Mouse (Mus musculus) monocyte, adult 5-6 weeks (primary cell): ENCODE data around the gene Ryr1. TPM values are rescaled to one million over a fixed set of nuclear protein-coding genes. Genes with fewer than 3 reads are reported as not detected.

Experiments
- ATAC-seq: fragments of 153-309, 156-312 bp; replicated peaks from 2 replicates; pipeline ENCODE4 v1.8.0; 2017; ENCODE audit warnings: mild to moderate bottlenecking; ENCODE audit not compliant: low TSS enrichment, insufficient number of reproducible peaks, severe bottlenecking, poor library complexity, low FRiP score
- total RNA-seq: library from RNA; stranded (forward); fragments of 200-1000, 200-491, 200-594 nt; gene quantifications from 3 replicates; pipeline ENCODE4 v1.2.3, GENCODE M21; 2017

Ryr1 gene
- total RNA-seq, 1 experiment from 2014 or later: 3.1 TPM

GRCm38 (mm10) chr7:29014984-29015383 is 110.0 kb downstream of the Ryr1 start:
- ATAC-seq: no peak

- peak; percentile 61 for ATAC-seq
These were observed 116.3 kb downstream of the Ryr1 start for GRCm38 (mm10) chr7:29008714-29009113.

- ATAC-seq: peak; percentile 48
These were observed 116.8 kb downstream of the Ryr1 start for GRCm38 (mm10) chr7:29008171-29008570.

GRCm38 (mm10) chr7:29007224-29008101 is 117.5 kb downstream of the Ryr1 start:
- ATAC-seq: peak; percentile 57

- peak; percentile 80 for ATAC-seq
These were observed 124.1 kb downstream of the Ryr1 start for GRCm38 (mm10) chr7:29000651-29001605.

- no peak for ATAC-seq
These were observed 131.6 kb downstream of the Ryr1 start for GRCm38 (mm10) chr7:28993402-28993801.

GRCm38 (mm10) chr7:28992997-28993396 is 132.0 kb downstream of the Ryr1 start:
- ATAC-seq: no peak

- ATAC-seq: no peak
These were observed 133.4 kb downstream of the Ryr1 start for GRCm38 (mm10) chr7:28991616-28992015.

- ATAC-seq: no peak
These were observed 134.2 kb downstream of the Ryr1 start for GRCm38 (mm10) chr7:28990766-28991273.

GRCm38 (mm10) chr7:28985207-28985606 is 139.8 kb downstream of the Ryr1 start:
- no peak for ATAC-seq

GRCm38 (mm10) chr7:28984452-28984851 is 140.5 kb downstream of the Ryr1 start:
- ATAC-seq: no peak

- no peak for ATAC-seq
These were observed 141.1 kb downstream of the Ryr1 start for GRCm38 (mm10) chr7:28983849-28984248.

- ATAC-seq: no peak
These were observed 141.8 kb downstream of the Ryr1 start for GRCm38 (mm10) chr7:28983141-28983564.

GRCm38 (mm10) chr7:28982274-28983013 is 142.5 kb downstream of the Ryr1 start:
- peak; percentile 47 for ATAC-seq

GRCm38 (mm10) chr7:28981651-28982273 is 143.2 kb downstream of the Ryr1 start, which contains the start of the genes Eif3k and Map4k1:
TSS of gene Eif3k (minus strand) at chr7:28981864.
TSS of gene Map4k1 (plus strand) at chr7:28982050.
- peak; percentile 83 for ATAC-seq

GRCm38 (mm10) chr7:28977556-28977955 is 147.4 kb downstream of the Ryr1 start:
- no peak for ATAC-seq

GRCm38 (mm10) chr7:28973025-28973424 is 152.0 kb downstream of the Ryr1 start:
- no peak for ATAC-seq

- peak; percentile 13; the same call in 1 of the 2 replicates for ATAC-seq
These were observed 152.4 kb downstream of the Ryr1 start for GRCm38 (mm10) chr7:28972542-28972985.
